Mouse (Mus musculus) bone marrow, adult 2 months (tissue): ENCODE results near the gene Nav1. TPM values are rescaled to one million over a fixed set of nuclear protein-coding genes. Genes with fewer than 3 reads are reported as not detected.

Source experiments
- H3K27ac ChIP-seq: fragments of 200-500 bp; 2 replicates; pipeline ENCODE4 v1.5.1; 2012; ENCODE audit warnings: low read depth, mild to moderate bottlenecking, control low read depth, inconsistent platforms, low read length; ENCODE audit not compliant: control insufficient read depth, poor library complexity, insufficient read depth
- H3K4me1 ChIP-seq: fragments of 200-500 bp; 2 replicates; pipeline ENCODE4 v1.6.1; 2011; ENCODE audit warnings: low read length; ENCODE audit not compliant: control insufficient read depth, insufficient read depth
- H3K4me3 ChIP-seq: fragments of 200-500 bp; replicated peaks from 2 replicates; pipeline ENCODE3; 2011; ENCODE audit warnings: mild to moderate bottlenecking, low read depth, low read length, control low read depth; ENCODE audit not compliant: control insufficient read depth
- CTCF ChIP-seq: fragments of 200-500 bp; IDR thresholded peaks from 2 replicates; pipeline ENCODE4 v1.5.1; 2011; ENCODE audit warnings: low read length, control low read depth; ENCODE audit not compliant: control insufficient read depth, insufficient read depth
- POLR2A ChIP-seq: fragments of 200-500 bp; IDR thresholded peaks from 2 replicates; pipeline ENCODE4 v1.6.1; 2011; ENCODE audit warnings: low read depth, mild to moderate bottlenecking, control low read depth, low read length, borderline replicate concordance; ENCODE audit not compliant: control insufficient read depth
- WGBS: fragments of 180-500 bp; shearing (Covaris S2); methylation state at CpG from one replicate; pipeline ENCODE4 v1.1.7; 2018; 5-methylcytosine and 5-hydroxymethylcytosine counted together
- polyA plus RNA-seq: library from polyadenylated mRNA; stranded (reverse); fragments of >200 nt; gene quantifications from 2 replicates; pipeline ENCODE4 v1.2.4, GENCODE M21; 2011; ENCODE audit warnings: low replicate concordance; ENCODE audit not compliant: missing spikeins, insufficient read depth, insufficient read length

Nav1 gene
- polyA plus RNA-seq, 1 experiment = 22.7 TPM

DNA sequence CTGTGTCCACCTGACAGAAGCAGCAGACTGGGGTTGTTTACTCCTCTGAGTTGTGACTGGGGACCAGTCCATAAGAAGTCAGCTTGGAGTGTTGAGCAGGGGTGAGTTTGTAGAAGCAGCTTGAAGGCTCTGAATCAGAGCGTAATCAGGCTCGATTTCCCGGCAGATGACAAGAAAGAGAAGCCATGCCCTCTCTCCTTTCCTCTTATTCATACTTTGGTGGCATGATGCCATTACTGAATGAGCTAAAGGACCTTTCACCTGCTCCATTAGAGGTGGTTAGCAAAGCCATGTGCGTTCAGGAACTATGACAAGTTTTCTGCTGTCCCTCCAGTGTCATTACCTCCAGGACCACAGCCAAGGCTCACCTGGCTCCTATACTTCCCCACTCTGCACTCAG is 2.5 kb upstream of the Nav1 start:
- Histone ChIP-seq H3K4me1 (no peaks in the 10 kb centered on the region), H3K27ac (no peak overlapping the region), H3K4me3 (no peak overlapping the region)
- TF ChIP-seq CTCF (no peak), POLR2A (no peak)
- 69% methylated on average over 4 of the region's 4 CpGs for WGBS

GRCm38 (mm10) chr1:135606355-135607015 is 610 bp downstream of the Nav1 start:
- Histone ChIP-seq H3K27ac (no peak overlapping the region), H3K4me1 (no peaks in the 10 kb centered on the region), H3K4me3 (no peak overlapping the region)
- TF ChIP-seq CTCF (no peak), POLR2A (no peak)
- WGBS = 81% methylated on average over 12 of the region's 12 CpGs

- no peak overlapping the region for H3K4me3 ChIP-seq
- H3K27ac ChIP-seq = no peak overlapping the region
- TF ChIP-seq POLR2A (no peak), CTCF (no peak)
- WGBS = 78% methylated on average over 5 of the region's 5 CpGs
- H3K4me1 ChIP-seq = no peaks in the 10 kb centered on the region
Observed at GRCm38 (mm10) chr1:135605530-135605929, 1.6 kb downstream of the Nav1 start.

GRCm38 (mm10) chr1:135604361-135605052 is 2.6 kb downstream of the Nav1 start:
- H3K4me3 ChIP-seq = no peak overlapping the region
- WGBS = 75% methylated on average over 7 of the region's 7 CpGs
- TF ChIP-seq CTCF (no peak), POLR2A (no peak)
- H3K27ac ChIP-seq = no peak overlapping the region
- H3K4me1 ChIP-seq = no peaks in the 10 kb centered on the region

DNA sequence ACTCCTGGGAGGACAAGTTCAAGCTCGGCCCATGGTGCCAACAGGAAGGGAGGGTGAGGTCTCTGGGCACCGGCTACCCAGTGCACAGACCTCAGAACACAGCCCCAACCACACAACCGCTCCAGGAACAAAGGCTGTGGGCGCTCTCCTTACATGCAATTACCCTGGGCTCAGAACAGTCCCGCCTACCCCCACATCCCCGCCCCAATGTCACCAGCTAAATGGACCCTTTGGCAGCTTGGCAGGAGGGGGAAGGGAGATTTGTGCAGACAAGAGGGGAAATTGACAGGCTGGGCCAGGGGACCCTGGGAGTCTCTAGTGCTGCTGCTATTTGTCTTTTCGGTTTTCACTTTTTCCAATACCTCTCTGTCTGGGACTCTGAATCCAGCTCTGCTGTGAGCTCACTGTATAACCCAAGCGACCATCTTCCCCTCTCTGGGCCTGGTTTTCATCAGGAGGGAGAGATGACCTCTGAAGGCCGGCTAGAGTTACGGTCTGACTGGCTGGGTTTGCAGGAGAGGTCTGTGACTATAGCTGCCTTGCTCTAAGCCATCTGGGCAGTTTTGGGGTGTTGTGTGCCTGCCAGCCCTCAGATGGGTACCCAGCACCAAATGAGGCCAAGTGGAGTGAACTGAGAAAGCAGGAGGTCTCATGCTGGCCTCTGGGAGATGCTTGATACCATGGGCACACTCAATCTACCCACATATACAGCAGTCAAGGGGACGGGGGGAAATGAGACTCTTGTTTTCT is 3.8 kb downstream of the Nav1 start:
- TF ChIP-seq CTCF = no peak
- TF ChIP-seq POLR2A = no peak
- Histone ChIP-seq H3K4me3 (no peak overlapping the region), H3K27ac (no peak overlapping the region), H3K4me1 (no peaks in the 10 kb centered on the region)
- 72% methylated on average over 11 of the region's 11 CpGs for WGBS

DNA sequence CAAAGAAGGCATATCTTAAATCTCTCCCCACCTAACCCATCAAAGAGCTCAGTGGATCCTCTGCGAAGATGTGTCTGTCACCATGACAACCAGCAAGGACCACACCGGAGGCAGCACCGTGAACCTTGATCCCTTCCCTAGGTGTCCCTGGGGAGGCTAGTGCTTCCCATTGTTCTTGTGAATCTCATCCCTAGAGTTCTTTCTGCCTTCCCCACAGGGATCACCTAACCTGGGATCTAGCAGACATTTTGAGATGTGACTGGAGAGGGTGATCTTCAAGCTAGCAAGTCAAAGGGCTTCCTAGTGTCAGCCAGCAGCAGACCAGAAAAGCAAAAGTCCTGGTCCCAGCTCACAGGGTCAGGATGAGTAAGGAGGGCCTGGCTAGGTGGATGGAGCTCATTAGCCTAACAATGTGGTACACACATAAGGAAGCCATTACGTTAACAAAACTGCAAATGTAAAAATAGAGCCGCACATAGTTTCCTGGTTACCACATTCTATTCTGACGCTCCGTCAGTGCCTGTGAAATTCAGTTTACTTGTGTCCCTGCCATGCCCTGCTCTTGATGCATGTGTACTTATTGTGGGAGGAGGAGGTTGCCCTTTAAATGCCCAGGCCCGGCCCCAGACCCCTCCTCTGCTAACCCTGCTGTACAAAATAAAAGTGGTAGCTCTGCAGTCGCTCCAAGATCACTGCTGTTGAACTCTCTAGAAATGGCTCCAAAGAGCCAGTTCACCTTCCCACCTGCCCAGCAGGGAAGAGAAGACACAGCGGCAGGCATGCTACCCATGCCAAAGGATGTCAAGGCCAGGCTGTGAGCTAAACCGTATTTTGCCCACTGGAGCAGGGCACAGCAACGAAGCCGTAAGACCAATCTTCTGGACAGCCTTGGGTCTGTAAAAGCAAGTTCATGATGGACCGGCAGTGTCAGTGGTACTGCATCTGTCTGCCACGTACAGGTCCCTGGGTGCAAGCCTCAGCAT is 6.8 kb downstream of the Nav1 start:
- WGBS = 78% methylated on average over 15 of the region's 15 CpGs
- H3K4me3 ChIP-seq = no peak overlapping the region
- TF ChIP-seq POLR2A (no peak), CTCF (no peak)
- H3K27ac ChIP-seq = no peak overlapping the region
- H3K4me1 ChIP-seq = no peaks in the 10 kb centered on the region

GRCm38 (mm10) chr1:135598251-135598879 is 8.7 kb downstream of the Nav1 start:
- Histone ChIP-seq H3K4me3 (no peak overlapping the region), H3K4me1 (no peaks in the 10 kb centered on the region), H3K27ac (no peak overlapping the region)
- 77% methylated on average over 8 of the region's 8 CpGs for WGBS
- TF ChIP-seq CTCF (no peak), POLR2A (no peak)
